Mouse (Mus musculus): Measurements from ENCODE around the gene Ptcd2.

GRCm38 (mm10) chr13:99351186-99351585 lies 6.7 kb upstream of the Ptcd2 start:
- TF ChIP-seq CTCF (IDR thresholded peaks at IDR 0.05; ENCODE audit: low read depth), result no peak
- TF ChIP-seq EP300 (IDR thresholded peaks at IDR 0.05; ENCODE audit: low read depth), result no peak
